Mouse (Mus musculus): ENCODE results near the gene Fmnl1. TPM values are rescaled to one million over a fixed set of nuclear protein-coding genes. Genes with fewer than 3 reads are reported as not detected.

Fmnl1 gene
- polyA plus RNA-seq, 1 experiment, result 235 TPM

DNA sequence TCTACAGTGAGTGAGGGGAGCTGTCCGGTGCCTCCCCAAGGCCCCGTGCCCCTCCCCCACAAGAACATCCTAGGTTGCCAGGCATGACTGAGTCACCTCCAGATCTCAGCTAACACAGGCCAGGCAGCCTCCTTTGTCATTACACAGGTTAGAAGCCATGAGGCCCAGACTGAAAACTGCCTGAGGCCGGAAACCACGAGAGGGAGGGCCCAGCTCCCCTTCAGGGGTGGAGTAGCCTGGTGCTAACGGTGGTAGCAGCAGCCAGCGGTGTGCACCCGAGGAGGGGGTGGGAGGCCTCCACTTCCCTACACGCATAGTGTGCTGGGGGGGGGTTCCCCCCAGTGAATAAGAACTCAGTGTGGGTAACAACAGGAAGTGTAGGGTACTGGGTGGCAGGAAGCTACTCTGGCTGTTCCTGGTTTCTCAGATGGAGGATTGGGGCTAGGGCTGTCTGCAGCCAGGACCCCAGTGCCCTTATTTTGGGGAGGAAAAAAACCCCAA, 4.0 kb downstream of the Fmnl1 start:
- H3K4me3 ChIP-seq (ENCODE audit: control insufficient read depth, insufficient read depth, low read length), result peak overlapping the region; percentile 99
- DNase-seq, result peak; percentile 95
- 3% methylated on average over 8 of the region's 8 CpGs for WGBS
- no peak for TF ChIP-seq CTCF (IDR thresholded peaks at IDR 0.05; ENCODE audit: borderline replicate concordance, control insufficient read depth, extremely low read depth, insufficient read depth, low read length, poor library complexity)
- TF ChIP-seq POLR2A (IDR thresholded peaks at IDR 0.05; ENCODE audit: control insufficient read depth, extremely low read depth, insufficient read depth, low read length, poor library complexity), result peak; percentile 72; the same call in 1 of the 2 replicates
- peaks cover 64% of the 10 kb centered on the region for H3K4me1 ChIP-seq (replicated peaks; ENCODE audit: control insufficient read depth, insufficient read depth, low read length)
- peak overlapping the region; percentile 92 for H3K27ac ChIP-seq (ENCODE audit: control insufficient read depth, insufficient read depth, low read length)
- H3K27me3 ChIP-seq (ENCODE audit: control insufficient read depth, insufficient read depth, low read length), result no peaks in the 10 kb centered on the region
- H3K36me3 ChIP-seq (ENCODE audit: control insufficient read depth, insufficient read depth, low read length), result peaks cover 3% of the 10 kb centered on the region; the same call in 1 of the 2 replicates

DNA sequence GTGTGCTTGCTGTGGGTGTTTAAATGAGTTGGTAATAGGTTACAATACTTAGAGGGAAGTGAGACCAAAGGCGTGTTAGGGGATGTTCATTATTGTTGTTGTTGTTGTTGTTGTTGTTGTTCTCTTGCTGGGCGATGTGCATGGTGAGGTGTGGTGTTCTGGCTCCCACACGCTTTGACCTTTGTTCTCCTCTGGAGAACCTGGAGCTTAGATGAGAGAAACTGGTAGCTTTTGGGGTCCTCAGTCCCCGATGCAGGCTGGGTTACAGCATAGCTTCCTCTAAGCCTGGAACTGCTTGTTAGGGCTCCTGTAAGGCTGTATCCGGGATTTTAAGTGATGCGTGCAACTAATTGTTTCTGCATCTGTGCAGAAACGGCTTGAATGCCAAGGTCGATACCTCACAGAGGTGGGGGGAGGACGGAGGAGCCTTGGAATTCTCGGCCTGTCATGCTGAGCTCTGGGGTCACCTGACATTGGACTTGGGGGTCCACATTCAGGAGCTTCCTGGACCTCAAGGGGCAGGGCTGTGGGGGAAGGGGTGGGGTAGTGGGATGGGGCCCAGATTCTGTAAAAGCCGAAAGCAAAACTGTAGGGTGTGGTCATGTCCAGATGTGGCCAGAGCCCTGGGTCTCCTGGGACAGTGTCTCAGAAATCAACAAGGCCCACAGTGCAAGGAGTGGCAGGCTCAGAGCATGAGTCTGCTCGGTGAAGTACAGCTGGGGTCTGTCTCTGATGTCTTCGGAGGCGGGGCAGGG, 5.0 kb downstream of the Fmnl1 start:
- peak overlapping the region; percentile 33 for H3K4me3 ChIP-seq (ENCODE audit: control insufficient read depth, insufficient read depth, low read length)
- TF ChIP-seq CTCF (IDR thresholded peaks at IDR 0.05; ENCODE audit: borderline replicate concordance, control insufficient read depth, extremely low read depth, insufficient read depth, low read length, poor library complexity) (no peak), POLR2A (IDR thresholded peaks at IDR 0.05; ENCODE audit: control insufficient read depth, extremely low read depth, insufficient read depth, low read length, poor library complexity) (no peak)
- peaks cover 58% of the 10 kb centered on the region for H3K4me1 ChIP-seq (replicated peaks; ENCODE audit: control insufficient read depth, insufficient read depth, low read length)
- H3K27ac ChIP-seq (ENCODE audit: control insufficient read depth, insufficient read depth, low read length), result peak overlapping the region; percentile 89
- H3K27me3 ChIP-seq (ENCODE audit: control insufficient read depth, insufficient read depth, low read length), result no peaks in the 10 kb centered on the region
- DNase-seq, result no peak
- peaks cover 3% of the 10 kb centered on the region; the same call in 1 of the 2 replicates for H3K36me3 ChIP-seq (ENCODE audit: control insufficient read depth, insufficient read depth, low read length)
- WGBS, result 31% methylated on average over 14 of the region's 14 CpGs

DNA sequence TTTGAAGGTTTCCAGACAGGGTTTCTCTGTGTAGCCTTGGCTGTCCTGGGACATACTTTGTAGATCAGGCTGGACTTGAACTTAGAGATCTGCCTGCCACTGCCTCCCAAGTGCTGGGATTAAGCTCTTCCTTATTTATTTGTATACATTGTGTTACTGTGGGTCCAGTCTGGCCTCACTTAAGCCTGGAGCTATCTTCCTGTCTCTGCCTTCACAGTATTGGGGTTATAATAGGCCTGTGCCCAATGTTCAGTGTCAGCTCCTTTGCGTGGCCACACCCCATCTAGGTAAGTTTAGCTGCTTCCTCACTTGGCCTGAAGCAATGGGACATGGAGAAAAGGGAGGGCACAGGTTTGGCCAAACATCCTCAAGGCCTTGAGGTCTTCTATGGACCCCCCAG, 5.6 kb downstream of the Fmnl1 start:
- WGBS, result 96% methylated on average over 1 of the region's 1 CpGs
- DNase-seq, result no peak
- Histone ChIP-seq H3K36me3 (ENCODE audit: control insufficient read depth, insufficient read depth, low read length) (peaks cover 6% of the 10 kb centered on the region), H3K27me3 (ENCODE audit: control insufficient read depth, insufficient read depth, low read length) (no peaks in the 10 kb centered on the region), H3K27ac (ENCODE audit: control insufficient read depth, insufficient read depth, low read length) (no peak overlapping the region), H3K4me1 (replicated peaks; ENCODE audit: control insufficient read depth, insufficient read depth, low read length) (peaks cover 58% of the 10 kb centered on the region), H3K4me3 (ENCODE audit: control insufficient read depth, insufficient read depth, low read length) (no peak overlapping the region)
- no peak for TF ChIP-seq CTCF (IDR thresholded peaks at IDR 0.05; ENCODE audit: borderline replicate concordance, control insufficient read depth, extremely low read depth, insufficient read depth, low read length, poor library complexity)
- TF ChIP-seq POLR2A (IDR thresholded peaks at IDR 0.05; ENCODE audit: control insufficient read depth, extremely low read depth, insufficient read depth, low read length, poor library complexity), result no peak

DNA sequence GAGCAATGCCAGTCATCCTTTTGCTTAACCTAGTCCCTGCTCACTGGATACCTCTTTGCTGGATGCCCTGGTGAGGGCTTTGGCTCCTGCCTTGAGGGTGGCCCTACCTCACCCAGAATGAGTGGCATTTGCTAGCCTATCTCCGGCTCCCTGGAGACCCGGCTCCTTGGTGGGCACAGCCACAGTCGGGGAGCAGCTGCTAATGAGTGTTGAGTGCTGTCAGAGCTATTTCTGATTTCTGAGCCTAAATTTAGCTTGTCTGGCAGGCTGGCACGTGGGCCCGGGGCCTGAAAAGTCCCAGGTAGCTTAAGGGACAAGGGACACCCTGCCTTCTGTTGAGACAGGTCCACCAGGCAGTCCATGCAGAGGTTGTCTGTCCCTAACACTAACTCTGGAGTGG, 6.3 kb downstream of the Fmnl1 start:
- H3K27me3 ChIP-seq (ENCODE audit: control insufficient read depth, insufficient read depth, low read length), result no peaks in the 10 kb centered on the region
- TF ChIP-seq POLR2A (IDR thresholded peaks at IDR 0.05; ENCODE audit: control insufficient read depth, extremely low read depth, insufficient read depth, low read length, poor library complexity), result no peak
- no peak for TF ChIP-seq CTCF (IDR thresholded peaks at IDR 0.05; ENCODE audit: borderline replicate concordance, control insufficient read depth, extremely low read depth, insufficient read depth, low read length, poor library complexity)
- H3K27ac ChIP-seq (ENCODE audit: control insufficient read depth, insufficient read depth, low read length), result no peak overlapping the region
- WGBS, result 72% methylated on average over 5 of the region's 5 CpGs
- no peak for DNase-seq
- peaks cover 57% of the 10 kb centered on the region for H3K4me1 ChIP-seq (replicated peaks; ENCODE audit: control insufficient read depth, insufficient read depth, low read length)
- H3K36me3 ChIP-seq (ENCODE audit: control insufficient read depth, insufficient read depth, low read length), result peaks cover 13% of the 10 kb centered on the region
- no peak overlapping the region for H3K4me3 ChIP-seq (ENCODE audit: control insufficient read depth, insufficient read depth, low read length)

DNA sequence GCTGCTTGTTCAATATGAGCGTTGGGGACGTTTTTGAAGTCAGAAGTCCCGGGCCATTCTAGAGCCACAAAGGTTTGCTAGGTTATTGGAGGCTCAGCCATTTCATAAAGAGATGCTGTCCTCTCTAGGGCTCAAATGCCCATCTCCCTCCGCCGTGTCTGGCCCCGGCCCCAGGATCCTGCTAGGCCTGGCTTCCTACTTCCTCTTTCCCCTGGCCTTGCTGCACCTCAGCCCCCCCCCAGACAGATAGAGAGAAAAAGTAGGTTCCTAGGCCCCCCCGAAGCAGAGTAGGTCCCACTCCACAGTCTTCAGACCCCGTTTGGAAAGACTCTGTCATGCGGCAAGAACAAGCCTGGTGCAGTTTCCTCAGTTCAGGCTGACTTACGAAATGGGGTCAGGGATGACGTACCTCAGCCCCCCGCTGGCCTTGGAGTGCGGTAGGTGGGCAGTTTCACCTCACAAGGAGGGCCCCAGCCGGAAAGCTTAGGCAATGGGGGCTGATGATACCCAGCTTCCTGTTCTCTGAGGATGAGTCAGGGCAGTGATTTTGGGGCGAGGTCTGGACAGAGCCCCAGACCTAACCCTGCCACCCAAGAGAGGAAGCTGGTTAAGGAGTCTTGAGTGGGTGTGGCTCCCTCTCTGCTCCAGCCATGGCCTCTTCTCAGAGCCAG, 7.0 kb downstream of the Fmnl1 start:
- 54% methylated on average over 15 of the region's 15 CpGs for WGBS
- TF ChIP-seq POLR2A (IDR thresholded peaks at IDR 0.05; ENCODE audit: control insufficient read depth, extremely low read depth, insufficient read depth, low read length, poor library complexity), result no peak
- no peak for TF ChIP-seq CTCF (IDR thresholded peaks at IDR 0.05; ENCODE audit: borderline replicate concordance, control insufficient read depth, extremely low read depth, insufficient read depth, low read length, poor library complexity)
- no peak for DNase-seq
- no peak overlapping the region for H3K4me3 ChIP-seq (ENCODE audit: control insufficient read depth, insufficient read depth, low read length)
- peaks cover 20% of the 10 kb centered on the region for H3K36me3 ChIP-seq (ENCODE audit: control insufficient read depth, insufficient read depth, low read length)
- H3K27me3 ChIP-seq (ENCODE audit: control insufficient read depth, insufficient read depth, low read length), result no peaks in the 10 kb centered on the region
- no peak overlapping the region for H3K27ac ChIP-seq (ENCODE audit: control insufficient read depth, insufficient read depth, low read length)
- H3K4me1 ChIP-seq (replicated peaks; ENCODE audit: control insufficient read depth, insufficient read depth, low read length), result peaks cover 50% of the 10 kb centered on the region

DNA sequence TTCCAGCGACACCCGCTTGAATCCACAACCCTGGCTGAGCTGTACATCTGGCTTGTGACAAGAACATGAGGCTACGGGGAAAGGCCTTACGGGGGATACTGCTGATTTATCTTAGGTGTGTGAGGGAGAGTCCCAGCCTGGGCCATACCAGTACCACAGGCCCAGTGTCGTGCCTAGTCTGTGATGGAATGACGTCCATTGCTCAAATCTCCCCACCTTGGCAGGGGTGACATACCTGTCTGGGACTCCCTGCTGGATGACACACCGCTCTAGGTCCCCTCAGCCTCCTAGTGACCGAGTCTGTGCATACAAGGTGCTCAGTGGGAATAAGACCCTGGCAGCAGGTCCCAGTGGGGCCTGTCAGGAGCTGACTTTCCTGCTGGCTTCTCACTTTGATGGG, 7.8 kb downstream of the Fmnl1 start:
- Histone ChIP-seq H3K27me3 (ENCODE audit: control insufficient read depth, insufficient read depth, low read length) (no peaks in the 10 kb centered on the region), H3K27ac (ENCODE audit: control insufficient read depth, insufficient read depth, low read length) (no peak overlapping the region), H3K36me3 (ENCODE audit: control insufficient read depth, insufficient read depth, low read length) (peaks cover 21% of the 10 kb centered on the region), H3K4me3 (ENCODE audit: control insufficient read depth, insufficient read depth, low read length) (no peak overlapping the region), H3K4me1 (replicated peaks; ENCODE audit: control insufficient read depth, insufficient read depth, low read length) (peaks cover 42% of the 10 kb centered on the region)
- 98% methylated on average over 8 of the region's 8 CpGs for WGBS
- TF ChIP-seq POLR2A (IDR thresholded peaks at IDR 0.05; ENCODE audit: control insufficient read depth, extremely low read depth, insufficient read depth, low read length, poor library complexity) (no peak), CTCF (IDR thresholded peaks at IDR 0.05; ENCODE audit: borderline replicate concordance, control insufficient read depth, extremely low read depth, insufficient read depth, low read length, poor library complexity) (no peak)
- DNase-seq, result no peak

All from thymus, adult 2 months (tissue).